Mouse (Mus musculus) sigmoid colon, adult 10 weeks (tissue): ENCODE measurements around the gene Arnt2. TPM values are rescaled to one million over a fixed set of nuclear protein-coding genes. Genes with fewer than 3 reads are reported as not detected.

Source experiments
- polyA plus RNA-seq: library from polyadenylated mRNA; stranded (reverse); fragments of 350-450 nt; fragmentation: Illumina TruSeq; extraction: RNeasy Lipid Tissue Mini Kit (QIAGEN cat#74804); gene quantifications from one replicate; pipeline ENCODE4 v1.2.3, GENCODE M21; 2014; ENCODE audit warnings: low read depth, low replicate concordance

Arnt2 gene
- polyA plus RNA-seq, result 0.25 TPM

DNA sequence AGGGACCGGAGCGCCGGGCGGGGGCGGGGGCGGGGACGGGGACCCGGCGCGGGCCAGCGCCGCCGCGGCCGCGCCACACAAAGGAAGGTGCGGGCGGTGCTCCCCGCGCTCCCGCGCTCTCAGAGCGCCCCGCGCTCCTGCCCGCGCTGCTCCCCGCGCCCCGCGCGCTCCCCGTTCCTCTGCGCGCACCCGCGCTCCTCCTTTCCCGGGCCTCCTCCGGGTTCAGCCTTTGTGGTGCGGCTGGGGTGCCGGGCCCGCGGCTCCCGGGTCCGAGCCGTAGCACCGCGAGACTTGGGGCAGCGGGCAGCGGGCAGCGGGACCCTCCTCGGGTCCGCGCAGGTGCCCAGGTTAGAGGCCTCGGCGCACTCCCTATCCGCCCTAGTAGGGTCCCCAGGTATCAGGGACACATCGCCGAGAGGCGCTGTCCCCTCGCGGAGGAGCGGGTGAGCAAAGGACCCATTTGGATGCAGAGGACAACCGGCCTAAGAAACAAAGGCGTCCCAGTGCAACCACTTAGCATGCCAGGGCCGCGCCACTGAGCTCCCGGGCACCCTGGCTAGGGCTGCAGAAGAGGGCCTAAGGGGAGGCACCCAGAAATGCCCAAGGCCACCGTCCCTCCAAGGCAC is at the start of gene Arnt2:
TSS of gene Arnt2 (minus strand) at position 281 of the 626 bp plus-strand sequence.

Other genes with a start within 250 kb of the Arnt2 start
- gene Gm2115, start 118.8 kb upstream of the Arnt2 start, polyA plus RNA-seq, result 2.3 TPM
- gene Fah, start 196.5 kb upstream of the Arnt2 start, polyA plus RNA-seq, result 1.0 TPM